Mouse (Mus musculus): ENCODE measurements at regions not wholly inside any gene's neighbourhood (a gene's known extent, or its start where the extent isn't known, plus 50 kb on each side); places are given as distances from the start of the nearest gene placed in this dataset.

GRCm38 (mm10) chr1:138343451-138343850 is 69.9 kb downstream of the Atp6v1g3 start:
- DNase-seq (ENCODE audit: low spot score in 2 of 2), result no peak

- DNase-seq (ENCODE audit: low spot score in 2 of 2), result no peak
Observed at GRCm38 (mm10) chr1:138344920-138345319, 71.4 kb downstream of the Atp6v1g3 start.

GRCm38 (mm10) chr1:138345992-138346391 is 72.5 kb downstream of the Atp6v1g3 start:
- no peak for DNase-seq (ENCODE audit: low spot score in 2 of 2)

- no peak for DNase-seq (ENCODE audit: low spot score in 2 of 2)
Observed at GRCm38 (mm10) chr1:138346904-138347303, 73.4 kb downstream of the Atp6v1g3 start.

- DNase-seq (ENCODE audit: low spot score in 2 of 2), result no peak
Observed at GRCm38 (mm10) chr1:138348447-138348846, 74.9 kb downstream of the Atp6v1g3 start.

- no peak for DNase-seq (ENCODE audit: low spot score in 2 of 2)
Observed at GRCm38 (mm10) chr1:138349099-138349498, 75.6 kb downstream of the Atp6v1g3 start.

GRCm38 (mm10) chr1:138356407-138356806 is 82.9 kb downstream of the Atp6v1g3 start:
- DNase-seq (ENCODE audit: low spot score in 2 of 2), result no peak

- no peak for DNase-seq (ENCODE audit: low spot score in 2 of 2)
Observed at GRCm38 (mm10) chr1:138362684-138363472, 89.3 kb downstream of the Atp6v1g3 start.

- DNase-seq (ENCODE audit: low spot score in 2 of 2), result no peak
Observed at GRCm38 (mm10) chr1:138369953-138370482, 96.5 kb downstream of the Atp6v1g3 start.

- no peak for DNase-seq (ENCODE audit: low spot score in 2 of 2)
Observed at GRCm38 (mm10) chr1:138371474-138371873, 97.9 kb downstream of the Atp6v1g3 start.

- DNase-seq (ENCODE audit: low spot score in 2 of 2), result no peak
Observed at GRCm38 (mm10) chr1:138384146-138384545, 110.6 kb downstream of the Atp6v1g3 start.

GRCm38 (mm10) chr1:138385156-138385841 is 111.8 kb downstream of the Atp6v1g3 start:
- peak in 1 of 2 experiments; percentile 5 for DNase-seq (ENCODE audit: low spot score in 2 of 2)

- DNase-seq (ENCODE audit: low spot score in 2 of 2), result no peak
Observed at GRCm38 (mm10) chr1:138386001-138386400, 112.5 kb downstream of the Atp6v1g3 start.

GRCm38 (mm10) chr1:138388634-138389033 is 115.1 kb downstream of the Atp6v1g3 start:
- no peak for DNase-seq (ENCODE audit: low spot score in 2 of 2)

- DNase-seq (ENCODE audit: low spot score in 2 of 2), result no peak
Observed at GRCm38 (mm10) chr1:138389676-138390075, 116.1 kb downstream of the Atp6v1g3 start.

- DNase-seq (ENCODE audit: low spot score in 2 of 2), result no peak
Observed at GRCm38 (mm10) chr1:138418610-138419009, 145.1 kb downstream of the Atp6v1g3 start.

- no peak for DNase-seq (ENCODE audit: low spot score in 2 of 2)
Observed at GRCm38 (mm10) chr1:138427416-138427815, 153.9 kb downstream of the Atp6v1g3 start.
